Mouse (Mus musculus): ENCODE measurements around the gene Kcnh6. TPM values are rescaled to one million over a fixed set of nuclear protein-coding genes. Genes with fewer than 3 reads are reported as not detected.
A peak's percentile ranks its signal among the peaks of the same experiment; 100 is the strongest.

The Kcnh6 gene
- total RNA-seq, 2 experiments from 2014 or later, result 0.68 TPM; not detected in 1

DNA sequence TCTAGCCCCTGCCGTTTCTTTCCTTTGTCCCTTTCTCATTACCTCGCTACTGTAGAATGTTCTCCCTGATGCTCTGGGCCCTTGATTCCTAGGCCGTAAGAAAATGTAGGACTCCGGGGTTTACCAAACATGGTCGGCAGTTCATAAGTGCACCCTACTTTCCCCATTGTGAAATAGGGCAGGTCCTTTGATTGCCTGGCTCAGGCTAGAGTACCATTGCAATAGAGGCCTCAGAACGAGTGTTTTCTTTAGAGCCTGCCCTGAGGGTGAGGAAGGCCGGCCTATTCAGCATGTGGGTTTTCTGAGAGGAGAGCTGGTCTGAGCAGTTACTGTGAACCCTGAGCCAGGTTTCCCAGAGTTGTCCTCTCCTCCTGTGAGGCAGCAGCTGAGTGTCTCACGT, 50.1 kb downstream of the Kcnh6 start:
- ATAC-seq (replicated peaks; ENCODE audit: low FRiP score, poor library complexity, severe bottlenecking), result no peak

DNA sequence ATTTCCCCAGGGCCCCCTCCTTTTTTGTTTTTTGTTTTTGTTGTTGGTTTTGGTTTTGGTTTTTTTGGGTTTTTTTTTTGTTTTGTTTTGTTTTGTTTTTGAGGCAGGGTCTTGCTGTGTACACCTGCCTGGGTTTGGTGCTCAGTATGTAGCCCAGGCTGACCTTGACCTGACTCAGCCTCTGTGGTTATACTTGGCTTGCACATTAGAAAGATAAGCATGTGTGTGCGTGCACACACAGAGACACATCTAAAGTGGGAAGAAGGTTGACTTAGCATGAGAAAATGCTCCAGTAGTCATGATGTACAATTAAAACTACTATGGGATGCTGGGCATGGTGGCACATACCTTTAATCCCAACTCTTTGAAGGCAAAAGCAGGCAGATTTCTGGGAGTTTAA, 52.6 kb downstream of the Kcnh6 start:
- ATAC-seq (replicated peaks; ENCODE audit: low FRiP score, poor library complexity, severe bottlenecking), result no peak

DNA sequence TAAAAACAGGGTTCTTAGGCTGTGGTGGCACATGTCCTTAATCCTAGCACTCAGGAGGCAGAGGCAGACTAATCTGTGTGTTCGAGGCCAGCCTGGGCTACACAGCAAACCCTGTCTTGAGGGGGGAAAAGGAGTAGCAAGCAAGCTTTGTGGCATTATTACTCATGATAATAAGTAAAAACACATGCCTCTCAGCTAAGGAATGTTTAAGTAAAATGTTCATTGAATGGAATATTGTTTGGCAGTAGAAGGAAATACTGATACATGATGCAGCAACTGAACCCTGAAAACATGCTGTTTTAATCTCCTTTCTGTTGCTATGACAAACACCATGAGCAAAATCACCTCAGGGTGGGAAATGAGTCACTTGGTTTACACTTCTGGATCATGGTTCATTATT, 53.4 kb downstream of the Kcnh6 start:
- no peak for ATAC-seq (replicated peaks; ENCODE audit: low FRiP score, poor library complexity, severe bottlenecking)

DNA sequence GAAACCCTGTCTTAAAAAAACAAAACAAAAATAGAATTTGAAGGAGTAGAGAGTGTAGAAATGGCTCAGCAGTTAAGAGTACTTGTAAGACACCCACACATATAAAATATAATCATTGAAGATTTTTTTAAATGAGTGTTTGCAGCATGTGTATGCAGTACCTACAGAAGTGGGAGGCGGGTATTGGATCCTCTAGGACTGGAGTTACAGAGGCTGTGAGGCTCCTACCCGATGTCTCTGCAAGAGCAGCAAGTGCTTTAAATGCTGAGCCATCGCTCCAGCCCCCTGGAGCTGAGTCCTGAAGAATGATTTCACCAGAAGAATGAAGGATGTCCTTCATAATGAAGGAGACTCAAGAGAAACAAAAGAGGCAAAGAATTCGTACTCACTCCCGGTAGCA, 55.8 kb downstream of the Kcnh6 start:
- no peak for ATAC-seq (replicated peaks; ENCODE audit: low FRiP score, poor library complexity, severe bottlenecking)

DNA sequence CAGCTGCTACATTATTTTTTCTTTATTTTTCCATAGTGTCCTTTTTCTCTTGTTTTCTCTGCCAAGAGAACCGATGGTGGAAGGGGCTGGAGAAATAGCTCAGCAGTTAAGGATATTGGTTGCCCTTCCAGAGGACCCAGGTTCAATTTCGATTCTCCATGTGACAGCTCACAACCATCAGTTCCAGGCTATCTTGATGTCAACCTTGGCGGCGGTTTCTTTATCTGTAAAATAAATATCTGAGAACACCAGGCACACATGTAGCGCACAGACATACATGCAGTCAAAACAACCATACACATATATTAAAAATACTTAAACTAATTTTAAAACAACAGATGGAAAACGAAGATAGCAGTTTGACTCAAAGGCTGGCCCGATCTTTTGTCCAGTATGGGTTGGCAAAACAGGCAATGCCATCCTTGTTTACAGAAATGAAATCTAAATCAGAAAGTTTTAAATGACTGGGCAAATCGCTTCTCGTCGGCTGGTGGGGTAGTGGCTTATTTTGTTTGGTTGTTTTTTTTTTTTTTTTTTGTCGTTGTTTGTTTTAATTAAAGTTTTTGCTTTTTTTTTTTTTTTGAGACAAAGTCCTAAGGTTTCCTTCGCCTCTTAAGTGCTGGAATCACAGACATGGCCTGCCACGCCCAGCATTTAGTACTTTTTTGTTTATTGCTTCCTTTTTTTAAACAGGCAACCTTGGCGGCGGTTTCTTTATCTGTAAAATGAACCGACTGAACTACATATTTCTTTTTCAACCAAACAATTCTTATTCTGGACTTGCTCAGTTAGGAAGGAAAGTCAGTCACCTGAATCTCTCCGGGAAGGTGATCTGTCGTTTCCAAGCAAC, 57.4 kb downstream of the Kcnh6 start:
- peak; percentile 49 for ATAC-seq (replicated peaks; ENCODE audit: low FRiP score, poor library complexity, severe bottlenecking)

DNA sequence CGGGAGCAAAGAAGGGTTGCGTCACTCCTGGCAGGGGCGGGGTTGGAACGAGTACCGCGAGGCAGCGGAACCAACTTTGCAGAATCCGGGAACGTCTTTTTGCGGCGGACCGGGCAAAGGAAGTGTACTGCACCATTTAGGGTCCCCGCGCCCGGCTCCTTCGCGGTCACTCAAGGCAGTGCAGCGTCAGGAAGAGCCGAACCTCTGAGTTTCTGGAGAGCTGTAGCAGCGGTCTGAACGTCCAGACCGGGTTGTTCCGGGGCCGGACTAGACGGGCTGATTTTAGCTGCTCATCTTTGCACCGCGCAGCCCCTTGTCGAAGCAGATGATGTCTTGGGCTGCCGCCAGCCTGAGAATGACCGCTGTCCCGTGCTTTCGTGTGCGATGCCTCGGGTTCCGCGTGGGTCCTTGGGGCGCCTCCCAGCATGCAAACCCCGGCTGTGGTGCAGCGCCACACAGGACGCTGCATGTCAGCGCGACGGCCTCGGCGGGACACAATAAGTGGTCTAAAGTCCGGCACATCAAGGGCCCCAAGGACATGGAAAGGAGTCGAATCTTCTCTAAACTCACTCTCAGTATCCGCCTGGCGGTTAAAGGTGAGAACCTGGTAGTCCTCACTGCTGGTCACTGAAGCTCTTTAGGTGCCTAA, 58.1 kb downstream of the Kcnh6 start, which contains the start of gene Taco1:
Gene Taco1 (plus strand): TSS at position 139 of the 649 bp plus-strand sequence.
- ATAC-seq (replicated peaks; ENCODE audit: low FRiP score, poor library complexity, severe bottlenecking), result peak; percentile 95

DNA sequence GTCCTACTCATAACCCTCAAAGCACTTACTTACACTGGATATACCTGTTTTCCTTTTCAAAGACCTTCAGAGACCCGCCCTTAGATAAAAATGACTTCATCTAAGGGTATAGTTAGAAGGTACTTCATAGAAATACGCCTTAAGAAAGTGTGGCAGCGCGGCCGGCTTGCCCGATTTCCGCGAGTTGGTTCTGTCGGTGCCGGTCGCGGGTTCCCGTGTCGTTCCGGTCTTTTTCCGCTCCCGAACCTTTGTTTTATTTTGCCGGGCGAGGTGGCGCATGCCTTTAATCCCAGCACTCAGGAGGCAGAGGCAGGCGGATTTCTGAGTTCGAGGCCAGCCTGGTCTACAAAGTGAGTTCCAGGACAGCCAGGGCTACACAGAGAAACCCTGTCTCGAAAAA, 58.7 kb downstream of the Kcnh6 start:
- 0 out of 2 replicates have a peak, but pooled peaks have one; percentile 2 for ATAC-seq (replicated peaks; ENCODE audit: low FRiP score, poor library complexity, severe bottlenecking)

DNA sequence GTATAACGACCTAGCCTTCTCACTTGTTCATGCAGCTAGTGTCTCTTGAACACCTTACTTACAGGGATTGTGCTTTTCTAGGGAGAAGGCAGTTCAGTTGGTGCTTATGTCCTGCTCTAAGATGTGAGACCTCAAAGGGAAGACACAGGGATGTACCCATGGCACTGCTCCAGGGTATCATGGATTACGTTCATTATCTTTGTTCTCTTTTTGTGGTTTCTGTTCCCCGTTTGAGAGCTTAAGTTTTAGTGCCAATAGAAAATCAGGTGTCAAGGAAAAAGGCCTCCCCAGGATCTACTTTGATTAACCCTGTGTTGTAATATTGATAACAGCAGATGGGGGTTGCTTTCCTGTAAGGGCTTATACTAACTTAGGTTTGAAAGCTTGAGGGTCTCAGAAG, 65.8 kb downstream of the Kcnh6 start:
- no peak for ATAC-seq (replicated peaks; ENCODE audit: low FRiP score, poor library complexity, severe bottlenecking)

DNA sequence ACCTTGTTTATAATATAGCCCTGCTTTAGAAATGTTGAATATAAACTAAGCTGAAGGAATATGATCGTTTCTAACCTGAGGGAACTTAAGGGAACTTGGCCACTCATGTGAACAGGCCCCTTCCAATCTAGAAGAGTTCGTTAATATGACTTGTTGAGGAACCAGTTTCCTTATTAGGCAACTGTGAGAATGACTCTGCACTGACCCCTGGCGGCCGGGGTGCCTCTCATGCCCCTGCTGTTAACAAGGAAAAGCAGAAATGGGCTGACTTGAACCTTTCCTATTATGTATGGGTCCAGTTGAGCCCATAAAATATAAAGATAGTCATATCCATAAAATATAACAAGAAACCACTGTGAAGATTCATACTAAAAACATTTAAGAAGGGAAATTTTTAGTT, 68.4 kb downstream of the Kcnh6 start:
- peak; percentile 92 for ATAC-seq (replicated peaks; ENCODE audit: low FRiP score, poor library complexity, severe bottlenecking)

Other genes starting within 250 kb of the Kcnh6 start
- gene Cyb561, start 54.8 kb upstream of the Kcnh6 start, total RNA-seq (2015; ENCODE audit: low replicate concordance), result 0.77 TPM in 1 of 2 replicates, not detected in the other
- 0.28 and 0.77 TPM in 2 replicates for gene Cyb561, start 54.8 kb upstream of the Kcnh6 start, total RNA-seq (2017; ENCODE audit: low replicate concordance)
- 0.96 and 7.3 TPM in 2 replicates for gene Ace, start 40.2 kb upstream of the Kcnh6 start, total RNA-seq (2015; ENCODE audit: low replicate concordance)
- gene Ace, start 40.2 kb upstream of the Kcnh6 start, total RNA-seq (2017; ENCODE audit: low replicate concordance), result 2.3 and 5.3 TPM in 2 replicates
- gene Ace3, start 13.4 kb upstream of the Kcnh6 start, total RNA-seq (2015; ENCODE audit: low replicate concordance), result not detected in 2 replicates
- not detected in 2 replicates for gene Ace3, start 13.4 kb upstream of the Kcnh6 start, total RNA-seq (2017; ENCODE audit: low replicate concordance)
- gene Dcaf7, start 28.7 kb downstream of the Kcnh6 start, total RNA-seq (2015; ENCODE audit: low replicate concordance), result 20.5 and 25.9 TPM in 2 replicates
- gene Dcaf7, start 28.7 kb downstream of the Kcnh6 start, total RNA-seq (2017; ENCODE audit: low replicate concordance), result 20.2 and 27.3 TPM in 2 replicates
- gene Taco1, start 57.9 kb downstream of the Kcnh6 start, total RNA-seq (2015; ENCODE audit: low replicate concordance), result 1.2 and 1.9 TPM in 2 replicates
- 0.17 and 8.5 TPM in 2 replicates for gene Taco1, start 57.9 kb downstream of the Kcnh6 start, total RNA-seq (2017; ENCODE audit: low replicate concordance)
- gene Map3k3, start 76.5 kb downstream of the Kcnh6 start, total RNA-seq (2015; ENCODE audit: low replicate concordance), result 2.9 and 6.3 TPM in 2 replicates
- gene Map3k3, start 76.5 kb downstream of the Kcnh6 start, total RNA-seq (2017; ENCODE audit: low replicate concordance), result 5.2 and 11.7 TPM in 2 replicates
- not detected in 2 replicates for gene Gm10840, start 152.7 kb downstream of the Kcnh6 start, total RNA-seq (2015; ENCODE audit: low replicate concordance)
- gene Gm10840, start 152.7 kb downstream of the Kcnh6 start, total RNA-seq (2017; ENCODE audit: low replicate concordance), result not detected in 2 replicates
- gene Limd2, start 152.7 kb downstream of the Kcnh6 start, total RNA-seq (2015; ENCODE audit: low replicate concordance), result 43.2 and 53.5 TPM in 2 replicates
- gene Limd2, start 152.7 kb downstream of the Kcnh6 start, total RNA-seq (2017; ENCODE audit: low replicate concordance), result 7.4 and 14.3 TPM in 2 replicates
- 3.8 and 11.5 TPM in 2 replicates for gene Strada, start 194.0 kb downstream of the Kcnh6 start, total RNA-seq (2015; ENCODE audit: low replicate concordance)
- gene Strada, start 194.0 kb downstream of the Kcnh6 start, total RNA-seq (2017; ENCODE audit: low replicate concordance), result 4.9 and 5.7 TPM in 2 replicates
- 11.5 and 15.2 TPM in 2 replicates for gene Ccdc47, start 208.2 kb downstream of the Kcnh6 start, total RNA-seq (2015; ENCODE audit: low replicate concordance)
- 38.8 and 57.4 TPM in 2 replicates for gene Ccdc47, start 208.2 kb downstream of the Kcnh6 start, total RNA-seq (2017; ENCODE audit: low replicate concordance)
- 13.4 and 14.6 TPM in 2 replicates for gene Ddx42, start 208.8 kb downstream of the Kcnh6 start, total RNA-seq (2015; ENCODE audit: low replicate concordance)
- 18.8 and 35.8 TPM in 2 replicates for gene Ddx42, start 208.8 kb downstream of the Kcnh6 start, total RNA-seq (2017; ENCODE audit: low replicate concordance)
- 6.0 and 7.5 TPM in 2 replicates for gene Ftsj3, start 248.0 kb downstream of the Kcnh6 start, total RNA-seq (2015; ENCODE audit: low replicate concordance)
- gene Ftsj3, start 248.0 kb downstream of the Kcnh6 start, total RNA-seq (2017; ENCODE audit: low replicate concordance), result 24.0 and 29.1 TPM in 2 replicates
- gene Psmc5, start 248.0 kb downstream of the Kcnh6 start, total RNA-seq (2015; ENCODE audit: low replicate concordance), result 11.7 and 23.8 TPM in 2 replicates
- gene Psmc5, start 248.0 kb downstream of the Kcnh6 start, total RNA-seq (2017; ENCODE audit: low replicate concordance), result 30.6 and 49.8 TPM in 2 replicates

Measured in erythroblast, adult 5-6 weeks (primary cell).